Mouse (Mus musculus) ovary, adult 18-20 months (tissue): ENCODE results near the gene Gm17655.
"Not testable (repeated sequence)": the region's sequence is repeated elsewhere in the genome, so short reads cannot be mapped to it uniquely, and the experiment has no call there.

Experiments used
- DNase-seq: peaks from one replicate; pipeline ENCODE4 v3.0.0; 2022; ENCODE audit warnings: low spot score, mixed read lengths

The Gm17655 gene

GRCm38 (mm10) chr5:110072413-110072812 lies at the start of gene Gm17655:
Gm17655 (minus strand) TSS chr5:110072513.
- not testable (repeated sequence) for DNase-seq

GRCm38 (mm10) chr5:110109991-110110441 lies 37.7 kb upstream of the Gm17655 start, which contains the start of gene Zfp605:
Zfp605 (plus strand) TSS chr5:110110092.
- peak; percentile 79 for DNase-seq

- DNase-seq: no peak
Measured at GRCm38 (mm10) chr5:110108305-110108628, 36.0 kb upstream of the Gm17655 start.

- DNase-seq: peak; percentile 96
Measured at GRCm38 (mm10) chr5:110107581-110108304, 35.4 kb upstream of the Gm17655 start, which contains the start of gene Gtpbp6. Gtpbp6 (minus strand) TSS chr5:110108197.

GRCm38 (mm10) chr5:110106901-110107564 lies 34.7 kb upstream of the Gm17655 start:
- DNase-seq: no peak

- DNase-seq: no peak
Measured at GRCm38 (mm10) chr5:110106140-110106871, 34.0 kb upstream of the Gm17655 start.

- no peak for DNase-seq
Measured at GRCm38 (mm10) chr5:110104616-110105380, 32.5 kb upstream of the Gm17655 start.

GRCm38 (mm10) chr5:110103901-110104615 lies 31.7 kb upstream of the Gm17655 start:
- DNase-seq: no peak

GRCm38 (mm10) chr5:110102853-110103625 lies 30.7 kb upstream of the Gm17655 start:
- no peak for DNase-seq

GRCm38 (mm10) chr5:110102429-110102828 lies 30.1 kb upstream of the Gm17655 start:
- DNase-seq: no peak

- DNase-seq: no peak
Measured at GRCm38 (mm10) chr5:110101716-110102347, 29.5 kb upstream of the Gm17655 start.

- DNase-seq: no peak
Measured at GRCm38 (mm10) chr5:110100921-110101631, 28.8 kb upstream of the Gm17655 start.

- no peak for DNase-seq
Measured at GRCm38 (mm10) chr5:110099656-110100580, 27.6 kb upstream of the Gm17655 start, which contains the start of gene Plcxd1. Plcxd1 (plus strand) TSS chr5:110099969.

- no peak for DNase-seq
Measured at GRCm38 (mm10) chr5:110098991-110099477, 26.7 kb upstream of the Gm17655 start.

GRCm38 (mm10) chr5:110094847-110095213 lies 22.5 kb upstream of the Gm17655 start:
- no peak for DNase-seq

- DNase-seq: peak; percentile 77
Measured at GRCm38 (mm10) chr5:110094030-110094846, 21.9 kb upstream of the Gm17655 start, which contains the start of gene Gm35315. Gm35315 (minus strand) TSS chr5:110094420.

GRCm38 (mm10) chr5:110091546-110091945 lies 19.2 kb upstream of the Gm17655 start:
- no peak for DNase-seq
